1 mouse cellular context compared by ENCODE assay signal in genomic region chr11:55204159-55204596, GRCm38 (mm10).
A peak's percentile ranks its signal among the peaks of the same experiment; 100 is the strongest.
TF ChIP-seq lines count a peak whose summit lies in the region.

TSS of gene Slc36a1 (plus strand) at chr11:55204350.

TF ChIP-seq in CH12.LX, 34 proteins besides CTCF, POLR2A, EP300 and RAD21 (continued from another document):
- TF ChIP-seq MAFK (IDR thresholded peaks at IDR 0.05; ENCODE audit: insufficient replicate concordance, low read length) (no peak), SIN3A (IDR thresholded peaks at IDR 0.05; ENCODE audit: low read length) (peak; percentile 92), ZC3H11A (IDR thresholded peaks at IDR 0.05; ENCODE audit: low read depth, low read length) (peak; percentile 48), TBP (conservative IDR thresholded peaks at IDR 0.05; ENCODE audit: low read depth, low read length) (0 out of 2 replicates have a peak, but pooled peaks have one; percentile 51), MAX (IDR thresholded peaks at IDR 0.05; ENCODE audit: low read length) (peak; percentile 100), UBTF (IDR thresholded peaks at IDR 0.05; ENCODE audit: low read depth, low read length) (no peak), KAT2A (IDR thresholded peaks at IDR 0.05; ENCODE audit: insufficient replicate concordance, low read length) (no peak)
TF ChIP-seq in CH12.LX: peak in this region for 17.
